Mouse (Mus musculus) CH12.LX (cell line): ENCODE measurements around the gene Slitrk1.

Experiments used
- BHLHE40 ChIP-seq: IDR thresholded peaks from 2 replicates; pipeline ENCODE4 v1.6.1; 2011; ENCODE audit warnings: mild to moderate bottlenecking, low read depth, low read length, improper control_type of control experiment
- CHD1 ChIP-seq: IDR thresholded peaks from 2 replicates; pipeline ENCODE4 v1.6.1; 2012; ENCODE audit warnings: low read depth, low read length, improper control_type of control experiment, inconsistent platforms
- CHD2 ChIP-seq: IDR thresholded peaks from 2 replicates; pipeline ENCODE4 v1.6.1; 2011; ENCODE audit warnings: low read length, improper control_type of control experiment
- CTCF ChIP-seq, 2 experiments: IDR thresholded peaks in 1 of 2; conservative IDR thresholded peaks in 1 of 2; 2 replicates each; pipeline ENCODE4 v1.5.1; 2011 to 2012; ENCODE audit warnings: low read depth in 2 of 2, low read length in 2 of 2, improper control_type of control experiment in 1 of 2, inconsistent platforms in 1 of 2, mild to moderate bottlenecking in 1 of 2, moderate library complexity in 1 of 2
- EP300 ChIP-seq: IDR thresholded peaks from 2 replicates; pipeline ENCODE4 v1.6.1; 2011; ENCODE audit warnings: low read length, improper control_type of control experiment
- GABPA ChIP-seq: IDR thresholded peaks from 2 replicates; pipeline ENCODE4 v1.6.1; 2012; ENCODE audit warnings: low read depth, low read length, improper control_type of control experiment, inconsistent platforms; ENCODE audit not compliant: insufficient replicate concordance
- JUND ChIP-seq: conservative IDR thresholded peaks from 2 replicates; pipeline ENCODE4 v1.6.1; 2011; ENCODE audit warnings: low read depth, low read length, improper control_type of control experiment
- MAX ChIP-seq: IDR thresholded peaks from 2 replicates; pipeline ENCODE4 v1.6.1; 2011; ENCODE audit warnings: low read length, improper control_type of control experiment
- PAX5 ChIP-seq: IDR thresholded peaks from 2 replicates; pipeline ENCODE4 v1.6.1; 2012; ENCODE audit warnings: low read length, inconsistent platforms, mixed read lengths
- POLR2A ChIP-seq: IDR thresholded peaks from 2 replicates; pipeline ENCODE4 v1.6.1; 2011; ENCODE audit warnings: low read depth, mild to moderate bottlenecking, improper control_type of control experiment, low read length
- RCOR1 ChIP-seq: conservative IDR thresholded peaks from 2 replicates; pipeline ENCODE4 v1.6.1; 2012; ENCODE audit warnings: low read depth, mild to moderate bottlenecking, inconsistent platforms, low read length, improper control_type of control experiment
- TCF12 ChIP-seq: IDR thresholded peaks from 2 replicates; pipeline ENCODE4 v1.6.1; 2014; ENCODE audit warnings: low read depth, mild to moderate bottlenecking, inconsistent platforms, low read length, improper control_type of control experiment

DNA sequence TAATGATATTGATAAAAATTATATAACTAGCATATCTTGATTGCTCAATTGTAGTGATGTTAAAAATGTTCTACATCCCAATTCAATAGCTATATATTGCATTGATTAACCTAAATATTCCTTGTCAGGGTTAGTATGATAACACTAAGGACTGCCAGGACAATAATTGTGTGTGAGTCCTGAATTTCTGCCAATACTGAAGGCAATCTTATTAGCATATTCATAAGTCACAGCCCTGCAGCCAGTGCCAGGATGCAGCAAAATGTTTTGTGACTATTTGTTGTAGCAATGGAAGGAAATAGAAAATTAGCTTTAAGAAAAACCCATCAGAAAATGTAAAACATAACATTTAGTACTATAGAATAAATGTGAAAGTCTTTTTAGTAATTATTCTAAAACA, 49.3 kb downstream of the Slitrk1 start:
- TF ChIP-seq POLR2A = no peak
- TF ChIP-seq TCF12 = no peak
- no peak for TF ChIP-seq BHLHE40
- TF ChIP-seq CTCF (conservative IDR thresholded peaks at IDR 0.05 in 1 of 2, IDR thresholded peaks at IDR 0.05 in 1 of 2; ENCODE audit: low read depth in 2 of 2, low read length in 2 of 2) = no peak
- TF ChIP-seq CHD1 = no peak
- no peak for TF ChIP-seq GABPA
- no peak for TF ChIP-seq MAX
- no peak for TF ChIP-seq JUND
- TF ChIP-seq PAX5 = no peak
- no peak for TF ChIP-seq CHD2
- TF ChIP-seq EP300 = no peak
- TF ChIP-seq RCOR1 = no peak
